Mouse (Mus musculus): ENCODE results near the gene Gga2. TPM values are rescaled to one million over a fixed set of nuclear protein-coding genes. Genes with fewer than 3 reads are reported as not detected.

Gene Gga2
- polyA plus RNA-seq (2012), result 2.7 and 2.9 TPM in 2 replicates

- H3K36me3 ChIP-seq (ENCODE audit: control insufficient read depth), result peaks cover 13% of the 10 kb centered on the region
- no peak for TF ChIP-seq GATA1 (IDR thresholded peaks at IDR 0.05; ENCODE audit: low read length)
- no peak for TF ChIP-seq TAL1 (IDR thresholded peaks at IDR 0.05; ENCODE audit: low read length)
- no peaks in the 10 kb centered on the region for H3K9me3 ChIP-seq (ENCODE audit: control insufficient read depth, low read length)
- peaks cover 65% of the 10 kb centered on the region for H3K4me1 ChIP-seq (ENCODE audit: control insufficient read depth)
- no peaks in the 10 kb centered on the region for H3K27me3 ChIP-seq (ENCODE audit: control insufficient read depth)
- H3K4me3 ChIP-seq (replicated peaks), result peak within 1 kb of the TSS; percentile 71
Measured at GRCm38 (mm10) chr7:122020667-122021354, at the start of gene Gga2. TSS of gene Gga2 (minus strand) at chr7:122021222.

GRCm38 (mm10) chr7:122067517-122068381, 46.7 kb upstream of the Gga2 start:
- Histone ChIP-seq H3K4me1 (ENCODE audit: control insufficient read depth) (peaks cover 37% of the 10 kb centered on the region), H3K4me3 (replicated peaks) (peak overlapping the region; percentile 94), H3K36me3 (ENCODE audit: control insufficient read depth) (peaks cover 34% of the 10 kb centered on the region), H3K9me3 (ENCODE audit: control insufficient read depth, low read length) (no peaks in the 10 kb centered on the region), H3K27me3 (ENCODE audit: control insufficient read depth) (no peaks in the 10 kb centered on the region)
- TF ChIP-seq TAL1 (IDR thresholded peaks at IDR 0.05; ENCODE audit: low read length) (no peak), GATA1 (IDR thresholded peaks at IDR 0.05; ENCODE audit: low read length) (no peak)

- Histone ChIP-seq H3K36me3 (ENCODE audit: control insufficient read depth) (peaks cover 32% of the 10 kb centered on the region), H3K4me1 (ENCODE audit: control insufficient read depth) (peaks cover 37% of the 10 kb centered on the region)
- TF ChIP-seq TAL1 (IDR thresholded peaks at IDR 0.05; ENCODE audit: low read length), result no peak
- no peak for TF ChIP-seq GATA1 (IDR thresholded peaks at IDR 0.05; ENCODE audit: low read length)
Measured at GRCm38 (mm10) chr7:122066945-122067516, 46.0 kb upstream of the Gga2 start, which contains the start of the genes Ubfd1 and Ears2. TSS of gene Ubfd1 (plus strand) at chr7:122067175. TSS of gene Ears2 (minus strand) at chr7:122067263.

GRCm38 (mm10) chr7:122066102-122066944, 45.3 kb upstream of the Gga2 start:
- TF ChIP-seq TAL1 (IDR thresholded peaks at IDR 0.05; ENCODE audit: low read length) (no peak), GATA1 (IDR thresholded peaks at IDR 0.05; ENCODE audit: low read length) (no peak)
- Histone ChIP-seq H3K4me1 (ENCODE audit: control insufficient read depth) (peaks cover 37% of the 10 kb centered on the region), H3K4me3 (replicated peaks) (peak overlapping the region; percentile 94), H3K27me3 (ENCODE audit: control insufficient read depth) (no peaks in the 10 kb centered on the region), H3K36me3 (ENCODE audit: control insufficient read depth) (peaks cover 25% of the 10 kb centered on the region), H3K9me3 (ENCODE audit: control insufficient read depth, low read length) (no peaks in the 10 kb centered on the region)

More at GRCm38 (mm10) chr7:122066945-122067516, 46.0 kb upstream of the Gga2 start, which contains the start of the genes Ubfd1 and Ears2:
- H3K4me3 ChIP-seq (replicated peaks), result peak within 1 kb of the TSS; percentile 94
- no peaks in the 10 kb centered on the region for H3K9me3 ChIP-seq (ENCODE audit: control insufficient read depth, low read length)
- H3K27me3 ChIP-seq (ENCODE audit: control insufficient read depth), result no peaks in the 10 kb centered on the region

GRCm38 (mm10) chr7:122065656-122066055, 44.6 kb upstream of the Gga2 start:
- TF ChIP-seq TAL1 (IDR thresholded peaks at IDR 0.05; ENCODE audit: low read length), result no peak
- TF ChIP-seq GATA1 (IDR thresholded peaks at IDR 0.05; ENCODE audit: low read length), result no peak
- Histone ChIP-seq H3K4me3 (replicated peaks) (peak overlapping the region; percentile 94), H3K4me1 (ENCODE audit: control insufficient read depth) (peaks cover 37% of the 10 kb centered on the region), H3K9me3 (ENCODE audit: control insufficient read depth, low read length) (no peaks in the 10 kb centered on the region), H3K27me3 (ENCODE audit: control insufficient read depth) (no peaks in the 10 kb centered on the region), H3K36me3 (ENCODE audit: control insufficient read depth) (peaks cover 22% of the 10 kb centered on the region)

GRCm38 (mm10) chr7:122056633-122057032, 35.6 kb upstream of the Gga2 start:
- Histone ChIP-seq H3K27me3 (ENCODE audit: control insufficient read depth) (no peaks in the 10 kb centered on the region), H3K4me1 (ENCODE audit: control insufficient read depth) (no peaks in the 10 kb centered on the region), H3K36me3 (ENCODE audit: control insufficient read depth) (peaks cover 33% of the 10 kb centered on the region), H3K4me3 (replicated peaks) (no peak overlapping the region), H3K9me3 (ENCODE audit: control insufficient read depth, low read length) (no peaks in the 10 kb centered on the region)
- TF ChIP-seq GATA1 (IDR thresholded peaks at IDR 0.05; ENCODE audit: low read length) (no peak), TAL1 (IDR thresholded peaks at IDR 0.05; ENCODE audit: low read length) (no peak)

- Histone ChIP-seq H3K4me1 (ENCODE audit: control insufficient read depth) (peaks cover 13% of the 10 kb centered on the region), H3K4me3 (replicated peaks) (no peak overlapping the region), H3K36me3 (ENCODE audit: control insufficient read depth) (peaks cover 28% of the 10 kb centered on the region), H3K27me3 (ENCODE audit: control insufficient read depth) (no peaks in the 10 kb centered on the region), H3K9me3 (ENCODE audit: control insufficient read depth, low read length) (no peaks in the 10 kb centered on the region)
- TF ChIP-seq TAL1 (IDR thresholded peaks at IDR 0.05; ENCODE audit: low read length), result no peak
- no peak for TF ChIP-seq GATA1 (IDR thresholded peaks at IDR 0.05; ENCODE audit: low read length)
Measured at GRCm38 (mm10) chr7:122050834-122051233, 29.8 kb upstream of the Gga2 start.

- Histone ChIP-seq H3K36me3 (ENCODE audit: control insufficient read depth) (peaks cover 24% of the 10 kb centered on the region), H3K4me1 (ENCODE audit: control insufficient read depth) (peaks cover 21% of the 10 kb centered on the region), H3K4me3 (replicated peaks) (no peak overlapping the region), H3K9me3 (ENCODE audit: control insufficient read depth, low read length) (no peaks in the 10 kb centered on the region), H3K27me3 (ENCODE audit: control insufficient read depth) (no peaks in the 10 kb centered on the region)
- no peak for TF ChIP-seq TAL1 (IDR thresholded peaks at IDR 0.05; ENCODE audit: low read length)
- TF ChIP-seq GATA1 (IDR thresholded peaks at IDR 0.05; ENCODE audit: low read length), result no peak
Measured at GRCm38 (mm10) chr7:122048191-122048590, 27.2 kb upstream of the Gga2 start.

Data from erythroblast, embryonic 14.5 days (primary cell).